Mouse (Mus musculus) spleen, adult 2 months (tissue): Measurements from ENCODE around the gene 4933405O20Rik. TPM values are rescaled to one million over a fixed set of nuclear protein-coding genes. Genes with fewer than 3 reads are reported as not detected.

Experiments used
- DNase-seq, 2 experiments: peaks; one replicate each; pipeline versions ENCODE4 v3.0.0 to v3.0.0-alpha.2; 2012 to 2021; ENCODE audit warnings: low spot score in 2 of 2, low read depth in 1 of 2
- H3K27ac ChIP-seq: fragments of 200-500 bp; 2 replicates; pipeline ENCODE4 v1.5.1; 2012; ENCODE audit warnings: low read length, inconsistent platforms; ENCODE audit not compliant: insufficient read depth
- H3K27me3 ChIP-seq: fragments of 200-500 bp; 2 replicates; pipeline ENCODE4 v1.6.1; 2012; ENCODE audit warnings: mild to moderate bottlenecking, moderate library complexity, low read length, inconsistent platforms; ENCODE audit not compliant: control insufficient read depth, insufficient read depth
- H3K36me3 ChIP-seq: fragments of 200-500 bp; 2 replicates; pipeline ENCODE4 v1.6.1; 2012; ENCODE audit warnings: mild to moderate bottlenecking, low read length, inconsistent platforms; ENCODE audit not compliant: control insufficient read depth, insufficient read depth
- H3K4me1 ChIP-seq: fragments of 200-500 bp; 2 replicates; pipeline ENCODE4 v1.6.1; 2011; ENCODE audit warnings: inconsistent platforms; ENCODE audit not compliant: control insufficient read depth, insufficient read depth, insufficient read length
- H3K4me3 ChIP-seq: fragments of 200-500 bp; 2 replicates; pipeline ENCODE4 v1.5.1; 2011; ENCODE audit warnings: mild to moderate bottlenecking, inconsistent platforms; ENCODE audit not compliant: insufficient read depth, insufficient read length; ENCODE audit errors: extremely low read depth
- CTCF ChIP-seq: fragments of 200-500 bp; IDR thresholded peaks from 2 replicates; pipeline ENCODE4 v1.5.1; 2011; ENCODE audit warnings: mild to moderate bottlenecking, inconsistent platforms; ENCODE audit not compliant: insufficient read depth, insufficient read length, insufficient replicate concordance; ENCODE audit errors: extremely low read depth
- POLR2A ChIP-seq: fragments of 200-500 bp; IDR thresholded peaks from 2 replicates; pipeline ENCODE4 v1.6.1; 2011; ENCODE audit warnings: low read depth, low read length, inconsistent platforms
- WGBS: fragments of 180-500 bp; shearing (Covaris S2); methylation state at CpG from one replicate; pipeline ENCODE4 v1.1.7; 2018; 5-methylcytosine and 5-hydroxymethylcytosine counted together
- polyA plus RNA-seq: library from polyadenylated mRNA; depleted of rRNA; stranded (reverse); fragments of >200 nt; gene quantifications from 2 replicates; pipeline ENCODE4 v1.2.3, GENCODE M21; 2012; rRNA removed

4933405O20Rik gene
- polyA plus RNA-seq, result not detected in 2 replicates

- Histone ChIP-seq H3K4me3 (no peak within 1 kb of the TSS), H3K27ac (no peak within 1 kb of the TSS), H3K27me3 (no peaks in the 10 kb centered on the region), H3K36me3 (no peaks in the 10 kb centered on the region), H3K4me1 (no peaks in the 10 kb centered on the region)
- TF ChIP-seq POLR2A (no peak), CTCF (no peak)
- no peak for DNase-seq
- WGBS, result 68% methylated on average over 3 of the region's 3 CpGs
Observed at GRCm38 (mm10) chr7:50598890-50599289, at the start of gene 4933405O20Rik. TSS of gene 4933405O20Rik (plus strand) at chr7:50599190.

DNA sequence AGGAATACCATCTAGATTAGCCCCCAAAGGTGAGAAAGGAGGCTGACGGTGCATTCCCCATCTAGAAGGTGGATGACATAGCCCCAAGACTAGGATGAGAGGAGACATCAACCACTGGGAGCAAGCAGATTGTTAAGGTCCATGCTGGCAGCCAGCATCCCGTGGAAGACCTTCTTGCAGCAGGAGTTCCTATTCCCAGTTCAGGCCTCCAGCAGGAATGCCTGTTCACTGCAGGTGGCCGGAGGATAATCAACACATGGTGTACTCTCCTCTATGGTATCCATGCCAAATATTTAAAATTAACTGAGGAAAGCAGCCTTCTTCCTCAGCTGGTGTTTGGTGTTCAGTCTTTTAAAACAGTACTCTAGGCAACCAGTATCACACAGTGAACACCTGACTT is 49.4 kb upstream of the 4933405O20Rik start:
- TF ChIP-seq POLR2A (no peak), CTCF (no peak)
- H3K27me3 ChIP-seq, result no peaks in the 10 kb centered on the region
- DNase-seq, result no peak
- 79% methylated on average over 3 of the region's 3 CpGs for WGBS
- no peaks in the 10 kb centered on the region for H3K36me3 ChIP-seq
- H3K4me3 ChIP-seq, result no peak overlapping the region
- H3K4me1 ChIP-seq, result no peaks in the 10 kb centered on the region
- no peak overlapping the region for H3K27ac ChIP-seq

GRCm38 (mm10) chr7:50551426-50551825 is 47.6 kb upstream of the 4933405O20Rik start:
- H3K27me3 ChIP-seq, result no peaks in the 10 kb centered on the region

GRCm38 (mm10) chr7:50562708-50563107 is 36.3 kb upstream of the 4933405O20Rik start:
- Histone ChIP-seq H3K36me3 (no peaks in the 10 kb centered on the region), H3K27ac (no peak overlapping the region), H3K27me3 (no peaks in the 10 kb centered on the region), H3K4me3 (no peak overlapping the region), H3K4me1 (no peaks in the 10 kb centered on the region)
- DNase-seq, result no peak
- TF ChIP-seq CTCF, result no peak
- TF ChIP-seq POLR2A, result no peak
- 81% methylated on average over 3 of the region's 3 CpGs for WGBS

More at GRCm38 (mm10) chr7:50551426-50551825, 47.6 kb upstream of the 4933405O20Rik start:
- no peak for DNase-seq
- no peaks in the 10 kb centered on the region for H3K36me3 ChIP-seq
- no peak overlapping the region for H3K4me3 ChIP-seq
- 73% methylated on average over 4 of the region's 4 CpGs for WGBS
- no peak overlapping the region for H3K27ac ChIP-seq
- no peaks in the 10 kb centered on the region for H3K4me1 ChIP-seq
- TF ChIP-seq POLR2A, result no peak
- TF ChIP-seq CTCF, result no peak

GRCm38 (mm10) chr7:50573841-50574240 is 25.1 kb upstream of the 4933405O20Rik start:
- 76% methylated on average over 7 of the region's 7 CpGs for WGBS

DNA sequence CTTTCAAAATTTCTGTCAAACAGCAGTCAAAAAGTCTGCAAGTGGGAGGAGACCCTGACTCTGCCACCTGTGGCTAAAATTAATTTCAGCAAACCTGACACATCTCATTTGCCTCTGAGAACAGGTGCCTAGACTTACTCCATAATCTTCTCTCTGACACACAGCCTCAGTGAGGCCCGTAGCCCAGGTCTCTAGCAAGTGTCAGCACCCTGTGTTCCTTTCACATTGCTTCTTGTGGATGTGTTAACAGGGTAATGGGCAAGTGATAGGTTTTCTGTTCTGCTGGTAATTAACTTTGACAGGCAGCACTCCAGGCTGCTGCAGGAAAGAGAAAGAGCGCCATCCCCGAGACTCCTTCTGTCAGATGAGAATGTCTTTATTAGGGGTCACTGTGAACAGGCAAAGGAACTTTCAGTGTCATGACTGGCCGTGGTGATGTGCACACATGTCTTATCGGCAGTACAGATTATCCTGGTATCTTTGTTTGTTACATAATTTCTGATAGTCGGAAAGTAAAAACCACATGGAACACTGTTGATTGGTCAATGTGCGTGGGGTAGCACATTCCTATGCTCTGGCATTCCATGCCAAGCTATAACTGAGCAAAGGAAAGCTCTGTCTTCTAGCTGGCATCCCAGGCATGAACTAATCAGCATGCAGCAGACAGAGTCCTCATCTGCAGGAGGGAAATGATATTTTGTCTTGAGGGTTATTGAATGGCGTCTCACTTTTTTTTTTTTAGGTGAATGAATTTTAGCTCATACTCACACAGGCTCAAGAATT is 10.2 kb upstream of the 4933405O20Rik start:
- TF ChIP-seq CTCF, result no peak
- TF ChIP-seq POLR2A, result no peak
- DNase-seq, result no peak
- WGBS, result 79% methylated on average over 8 of the region's 8 CpGs
- H3K36me3 ChIP-seq, result no peaks in the 10 kb centered on the region
- H3K4me3 ChIP-seq, result no peak overlapping the region
- H3K27me3 ChIP-seq, result no peaks in the 10 kb centered on the region
- no peaks in the 10 kb centered on the region for H3K4me1 ChIP-seq
- no peak overlapping the region for H3K27ac ChIP-seq

More at GRCm38 (mm10) chr7:50573841-50574240, 25.1 kb upstream of the 4933405O20Rik start:
- no peak overlapping the region for H3K27ac ChIP-seq
- no peaks in the 10 kb centered on the region for H3K4me1 ChIP-seq
- H3K4me3 ChIP-seq, result no peak overlapping the region
- no peak for TF ChIP-seq POLR2A
- TF ChIP-seq CTCF, result no peak
- no peaks in the 10 kb centered on the region for H3K27me3 ChIP-seq
- no peak for DNase-seq
- H3K36me3 ChIP-seq, result no peaks in the 10 kb centered on the region

- 80% methylated on average over 2 of the region's 2 CpGs for WGBS
- H3K36me3 ChIP-seq, result no peaks in the 10 kb centered on the region
- no peak overlapping the region for H3K27ac ChIP-seq
- H3K27me3 ChIP-seq, result no peaks in the 10 kb centered on the region
- no peak for DNase-seq
- TF ChIP-seq POLR2A (no peak), CTCF (no peak)
- H3K4me1 ChIP-seq, result no peaks in the 10 kb centered on the region
- H3K4me3 ChIP-seq, result no peak overlapping the region
Observed at GRCm38 (mm10) chr7:50614101-50614500, 15.1 kb downstream of the 4933405O20Rik start.
